Mouse (Mus musculus): ENCODE data around the gene Fam196b. TPM values are rescaled to one million over a fixed set of nuclear protein-coding genes. Genes with fewer than 3 reads are reported as not detected.
A peak's percentile ranks its signal among the peaks of the same experiment; 100 is the strongest.

Fam196b gene
- total and polyA plus RNA-seq, 3 experiments: 0.13 to 0.38 TPM; not detected in 1

- no peak overlapping the region for H3K27ac ChIP-seq (ENCODE audit: insufficient read depth, low read depth)
- in situ Hi-C loops (cut with MboI; ENCODE audit: low pct_ligation_motif_present, low pct_unique_long_range_greater_than_20kb, low sequenced_read_pairs) (no loop called here), dilution Hi-C loops (cut with MboI; ENCODE audit: extremely low pct_ligation_motif_present, extremely low pct_unique_long_range_greater_than_20kb, low sequenced_read_pairs) (no loop called here)
- no peak overlapping the region for H3K9ac ChIP-seq (ENCODE audit: insufficient read depth, low read depth)
- no peaks in the 10 kb centered on the region for H3K79me2 ChIP-seq (replicated peaks; ENCODE audit: control insufficient read depth, extremely low read depth, insufficient read depth, poor library complexity, severe bottlenecking)
- no peak for DNase-seq (ENCODE audit: extremely low read depth)
- H3K4me2 ChIP-seq (ENCODE audit: insufficient read depth, low read depth, poor library complexity, severe bottlenecking): no peak overlapping the region
- no peaks in the 10 kb centered on the region for H3K9me3 ChIP-seq (replicated peaks; ENCODE audit: low read length)
- H3K4me1 ChIP-seq (ENCODE audit: control insufficient read depth in 1 of 2, insufficient read depth in 2 of 2): peaks cover 0 to 12% of the 10 kb centered on the region in 2 experiments; a peak in 2 of 4 replicates
- H3K4me3 ChIP-seq (replicated peaks in 1 of 3; ENCODE audit: low read depth in 2 of 3, low read length in 2 of 3, poor library complexity in 1 of 3): no peak overlapping the region
- H3K27me3 ChIP-seq (replicated peaks): no peaks in the 10 kb centered on the region
- peaks cover 29 to 90% of the 10 kb centered on the region in 2 experiments for H3K36me3 ChIP-seq (replicated peaks in 1 of 2; ENCODE audit: control insufficient read depth in 1 of 2, insufficient read depth in 1 of 2, low read length in 1 of 2)
- TF ChIP-seq GABPA (IDR thresholded peaks at IDR 0.05; ENCODE audit: insufficient replicate concordance, low read depth, low read length) (no peak), NELFE (IDR thresholded peaks at IDR 0.05; ENCODE audit: low read depth, low read length) (no peak), ZKSCAN1 (IDR thresholded peaks at IDR 0.05; ENCODE audit: borderline replicate concordance, low read depth, low read length) (no peak), MEF2A (IDR thresholded peaks at IDR 0.05; ENCODE audit: borderline replicate concordance, low read depth, low read length) (no peak), ZMIZ1 (IDR thresholded peaks at IDR 0.05; ENCODE audit: low read depth, low read length) (no peak), SIN3A (IDR thresholded peaks at IDR 0.05; ENCODE audit: low read length) (no peak), PAX5 (IDR thresholded peaks at IDR 0.05; ENCODE audit: low read length) (no peak), ZNF384 (IDR thresholded peaks at IDR 0.05; ENCODE audit: low read depth, low read length) (no peak), MAX (IDR thresholded peaks at IDR 0.05; ENCODE audit: low read length) (no peak), HCFC1 (IDR thresholded peaks at IDR 0.05; ENCODE audit: low read depth, low read length) (no peak), RCOR1 (conservative IDR thresholded peaks at IDR 0.05; ENCODE audit: low read depth, low read length) (no peak), EP300 (IDR thresholded peaks at IDR 0.05; ENCODE audit: low read length) (no peak), MYC (IDR thresholded peaks at IDR 0.05; ENCODE audit: low read depth, low read length) (no peak), CHD1 (IDR thresholded peaks at IDR 0.05; ENCODE audit: low read depth, low read length) (no peak), UBTF (IDR thresholded peaks at IDR 0.05; ENCODE audit: low read depth, low read length) (no peak), SMC3 (IDR thresholded peaks at IDR 0.05; ENCODE audit: low read depth, low read length) (no peak), CTCF (conservative IDR thresholded peaks at IDR 0.05 in 1 of 2, IDR thresholded peaks at IDR 0.05 in 1 of 2; ENCODE audit: low read depth in 2 of 2, low read length in 2 of 2) (no peak), NRF1 (IDR thresholded peaks at IDR 0.05; ENCODE audit: low read depth, low read length) (no peak), USF1 (IDR thresholded peaks at IDR 0.05; ENCODE audit: low read depth, low read length) (no peak), MXI1 (IDR thresholded peaks at IDR 0.05; ENCODE audit: low read depth, low read length) (no peak)
These were observed 63.0 kb downstream of the Fam196b start for GRCm38 (mm10) chr11:34377649-34378048.

GRCm38 (mm10) chr11:34383501-34383900 lies 68.9 kb downstream of the Fam196b start:
- dilution Hi-C loops (cut with MboI; ENCODE audit: extremely low pct_ligation_motif_present, extremely low pct_unique_long_range_greater_than_20kb, low sequenced_read_pairs): no loop called here
- no peaks in the 10 kb centered on the region for H3K9me3 ChIP-seq (replicated peaks; ENCODE audit: low read length)

More at GRCm38 (mm10) chr11:34383501-34383900, 68.9 kb downstream of the Fam196b start:
- DNase-seq (ENCODE audit: extremely low read depth): peak; percentile 77
- Histone ChIP-seq H3K4me1 (ENCODE audit: control insufficient read depth in 1 of 2, insufficient read depth in 2 of 2) (peaks cover 20 to 38% of the 10 kb centered on the region in 2 experiments), H3K4me2 (ENCODE audit: insufficient read depth, low read depth, poor library complexity, severe bottlenecking) (no peak overlapping the region), H3K4me3 (replicated peaks in 1 of 3; ENCODE audit: low read depth in 2 of 3, low read length in 2 of 3, poor library complexity in 1 of 3) (no peak overlapping the region), H3K36me3 (replicated peaks in 1 of 2; ENCODE audit: control insufficient read depth in 1 of 2, insufficient read depth in 1 of 2, low read length in 1 of 2) (peaks cover 27 to 81% of the 10 kb centered on the region in 2 experiments), H3K27ac (ENCODE audit: insufficient read depth, low read depth) (no peak overlapping the region; the same call in 1 of the 2 replicates), H3K9ac (ENCODE audit: insufficient read depth, low read depth) (no peak overlapping the region; the same call in 1 of the 2 replicates), H3K79me2 (replicated peaks; ENCODE audit: control insufficient read depth, extremely low read depth, insufficient read depth, poor library complexity, severe bottlenecking) (no peaks in the 10 kb centered on the region), H3K27me3 (replicated peaks) (no peaks in the 10 kb centered on the region)
- TF ChIP-seq POLR2A (IDR thresholded peaks at IDR 0.05; ENCODE audit: low read depth, low read length) (no peak), SIN3A (IDR thresholded peaks at IDR 0.05; ENCODE audit: low read length) (no peak), NRF1 (IDR thresholded peaks at IDR 0.05; ENCODE audit: low read depth, low read length) (no peak), MAZ (IDR thresholded peaks at IDR 0.05; ENCODE audit: low read depth, low read length) (no peak), PAX5 (IDR thresholded peaks at IDR 0.05; ENCODE audit: low read length) (no peak), MYC (IDR thresholded peaks at IDR 0.05; ENCODE audit: low read depth, low read length) (peak; percentile 91), MXI1 (IDR thresholded peaks at IDR 0.05; ENCODE audit: low read depth, low read length) (0 out of 2 replicates have a peak, but pooled peaks have one; percentile 42), TCF12 (IDR thresholded peaks at IDR 0.05; ENCODE audit: low read depth, low read length) (no peak), EP300 (IDR thresholded peaks at IDR 0.05; ENCODE audit: low read length) (peak; percentile 89), TBP (conservative IDR thresholded peaks at IDR 0.05; ENCODE audit: low read depth, low read length) (no peak), RCOR1 (conservative IDR thresholded peaks at IDR 0.05; ENCODE audit: low read depth, low read length) (0 out of 2 replicates have a peak, but pooled peaks have one; percentile 25), CHD1 (IDR thresholded peaks at IDR 0.05; ENCODE audit: low read depth, low read length) (no peak), ETS1 (conservative IDR thresholded peaks at IDR 0.05; ENCODE audit: low read depth, low read length) (peak; percentile 46; the same call in 1 of the 2 replicates), GABPA (IDR thresholded peaks at IDR 0.05; ENCODE audit: insufficient replicate concordance, low read depth, low read length) (no peak), JUND (conservative IDR thresholded peaks at IDR 0.05; ENCODE audit: low read depth, low read length) (0 out of 2 replicates have a peak, but pooled peaks have one; percentile 14), MAFK (IDR thresholded peaks at IDR 0.05; ENCODE audit: insufficient replicate concordance, low read length) (no peak), SMC3 (IDR thresholded peaks at IDR 0.05; ENCODE audit: low read depth, low read length) (no peak), JUN (IDR thresholded peaks at IDR 0.05; ENCODE audit: insufficient read depth, low read depth, low read length) (no peak), BHLHE40 (IDR thresholded peaks at IDR 0.05; ENCODE audit: low read depth, low read length) (0 out of 2 replicates have a peak, but pooled peaks have one; percentile 54), MAX (IDR thresholded peaks at IDR 0.05; ENCODE audit: low read length) (0 out of 2 replicates have a peak, but pooled peaks have one; percentile 41), MEF2A (IDR thresholded peaks at IDR 0.05; ENCODE audit: borderline replicate concordance, low read depth, low read length) (peak; percentile 52; the same call in 1 of the 2 replicates), IRF4 (IDR thresholded peaks at IDR 0.05; ENCODE audit: low read depth, low read length) (peak; percentile 92)
- in situ Hi-C loops (cut with MboI; ENCODE audit: low pct_ligation_motif_present, low pct_unique_long_range_greater_than_20kb, low sequenced_read_pairs): no loop called here
